Mouse (Mus musculus): ENCODE data around the gene Fam183b.
"Not testable (repeated sequence)": the region's sequence is repeated elsewhere in the genome, so short reads cannot be mapped to it uniquely, and the experiment has no call there.

Fam183b gene

GRCm38 (mm10) chr11:58752434-58752833, 49.3 kb downstream of the Fam183b start, which contains the start of gene Olfr316:
TSS of gene Olfr316 (plus strand) at chr11:58752734.
- DNase-seq, result no peak

- not testable (repeated sequence) for DNase-seq
Observed at GRCm38 (mm10) chr11:58751096-58751495, 50.7 kb downstream of the Fam183b start.
